Mouse (Mus musculus) gastrocnemius, postnatal 36 days (tissue): ENCODE measurements around the gene Atp2b2. TPM values are rescaled to one million over a fixed set of nuclear protein-coding genes. Genes with fewer than 3 reads are reported as not detected.

ENCODE experiments used
- DNase-seq, 2 experiments: peaks; one replicate each; pipeline ENCODE4 v3.0.0; 2022
- intact Hi-C: fragments of 180-260 bp; cut with DNase I; formaldehyde crosslinking; loops from one replicate; pipeline ENCODE4 v1.15.1; 2025
- total RNA-seq, 2 experiments: library from RNA; stranded (reverse); gene quantifications; 2 replicates each; pipeline ENCODE4 v1.2.3; 2021

Gene Atp2b2
- total RNA-seq, 2 experiments from 2014 or later: 0.13 to 0.17 TPM

DNA sequence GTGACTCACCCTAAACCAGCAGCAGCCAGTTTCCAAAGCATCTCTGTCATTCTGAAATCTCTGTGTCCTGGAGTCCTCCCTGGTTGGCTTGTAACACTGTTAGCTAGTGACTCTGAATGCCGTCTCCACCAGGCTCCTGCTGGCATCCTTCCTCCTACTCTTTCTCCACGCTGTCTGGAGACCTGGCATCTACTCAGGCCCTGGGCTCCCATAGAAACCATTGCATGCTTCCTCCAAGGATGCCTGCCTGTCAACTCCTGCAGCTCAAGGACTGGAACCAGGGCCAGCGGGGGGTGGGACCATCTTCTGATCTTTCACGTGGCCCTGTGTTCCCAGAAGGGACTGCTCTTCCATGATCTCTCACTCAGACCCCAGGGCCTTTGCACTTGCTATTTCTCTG is 231.7 kb downstream of the Atp2b2 start:
- no peak for DNase-seq
- intact Hi-C loops: no loop called here

DNA sequence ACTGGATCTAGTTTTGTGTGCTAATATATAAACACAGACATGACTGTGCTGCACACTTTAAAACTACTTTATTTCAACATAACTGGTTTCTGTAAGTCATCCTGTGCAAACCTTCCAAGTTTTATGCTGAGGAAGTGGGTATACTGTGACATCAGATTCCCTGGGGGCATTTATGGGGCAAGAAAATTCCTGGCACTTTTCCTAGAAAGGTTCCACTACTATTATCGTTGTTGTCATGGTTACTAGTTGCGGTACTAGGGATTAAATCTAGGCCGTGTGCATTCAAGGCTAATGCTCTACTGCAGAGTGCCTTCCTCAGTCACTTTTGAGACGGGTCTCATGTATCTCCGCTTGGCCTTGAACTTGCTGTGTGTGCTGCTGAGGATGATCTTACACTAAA is 236.2 kb downstream of the Atp2b2 start:
- DNase-seq: no peak
- intact Hi-C loops: no loop called here

DNA sequence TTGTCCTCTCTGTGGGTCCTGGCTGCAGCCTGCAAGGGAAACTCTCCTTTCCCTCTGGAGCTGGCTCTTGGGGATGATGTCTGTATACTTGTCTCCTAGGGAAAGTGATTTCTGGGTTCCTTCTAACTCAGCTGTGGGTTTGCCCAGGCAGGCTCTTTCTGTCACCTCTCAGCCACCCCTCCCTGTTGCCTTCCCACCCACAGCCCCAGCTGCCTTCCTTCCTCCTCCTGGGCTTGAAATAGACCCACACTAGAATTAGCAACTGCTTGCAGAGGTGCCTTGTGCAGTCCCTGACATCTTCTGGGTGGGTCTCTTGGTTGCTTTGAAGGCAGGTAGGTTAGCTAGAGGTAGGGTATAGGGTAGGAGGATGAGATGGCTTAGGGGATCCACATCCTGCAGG is 241.2 kb downstream of the Atp2b2 start:
- no peak for DNase-seq
- intact Hi-C loops: no loop called here

DNA sequence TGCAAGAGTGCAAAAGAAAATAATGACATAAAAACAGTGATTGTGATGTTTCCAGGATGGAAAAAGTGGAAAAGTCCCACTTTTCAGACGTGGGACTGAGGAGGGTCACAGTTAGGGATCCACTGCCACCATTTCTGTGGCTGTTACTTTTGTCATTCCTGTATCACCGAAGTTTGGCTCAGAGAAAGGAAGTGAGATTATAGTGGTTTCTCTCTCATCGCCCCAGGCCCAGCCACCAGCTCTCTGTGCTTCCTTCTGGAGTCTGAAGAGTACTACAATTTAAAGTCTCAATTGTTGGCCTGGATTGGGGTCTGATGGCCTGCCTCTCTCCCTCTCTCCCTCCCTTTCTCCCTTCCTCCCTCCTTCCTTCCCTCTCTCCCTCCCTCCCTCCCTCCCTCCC is 242.5 kb downstream of the Atp2b2 start:
- intact Hi-C loops: no loop called here
- DNase-seq: no peak

DNA sequence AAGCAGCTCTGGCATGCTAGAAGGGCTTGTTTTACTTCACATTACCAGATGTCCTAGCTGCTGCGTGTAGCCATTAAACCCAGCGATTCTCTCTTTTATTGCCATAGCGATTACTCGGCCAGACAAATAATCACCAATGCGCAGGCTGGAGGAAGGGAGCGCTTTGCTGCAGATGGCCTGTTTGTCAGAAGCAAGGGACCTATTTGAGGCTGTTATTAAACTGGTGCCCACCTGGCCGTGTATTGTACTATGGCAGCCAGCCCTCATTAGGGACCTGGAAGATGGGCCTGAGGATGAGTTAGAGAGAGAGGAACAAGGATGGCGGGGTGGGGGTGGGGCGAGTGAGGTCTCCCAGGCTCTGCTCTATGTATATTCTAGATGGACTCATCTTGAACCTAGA is 243.1 kb downstream of the Atp2b2 start:
- intact Hi-C loops: no loop called here

DNA sequence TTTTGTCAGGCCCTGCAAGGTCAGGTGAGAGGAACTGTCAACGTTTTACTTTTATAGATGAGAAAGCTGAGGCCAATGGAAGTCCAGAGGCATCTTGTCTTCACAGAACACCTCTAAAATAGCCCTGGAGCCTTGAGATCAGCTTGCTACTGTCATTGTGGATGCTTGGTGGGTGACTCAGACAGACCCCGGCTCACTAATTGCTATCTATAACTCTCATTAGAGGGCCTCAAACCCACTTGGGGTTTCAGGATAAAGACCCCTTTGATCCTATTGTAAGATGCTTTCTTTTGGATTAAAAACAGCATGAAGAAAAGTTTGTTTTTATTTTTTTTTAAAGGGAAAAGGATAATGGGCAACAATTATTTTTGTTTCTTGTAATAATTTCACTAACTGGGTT is 243.5 kb downstream of the Atp2b2 start:
- DNase-seq: no peak
- intact Hi-C loops: no loop called here

More for the DNA sequence above, 243.1 kb downstream of the Atp2b2 start:
- no peak for DNase-seq

DNA sequence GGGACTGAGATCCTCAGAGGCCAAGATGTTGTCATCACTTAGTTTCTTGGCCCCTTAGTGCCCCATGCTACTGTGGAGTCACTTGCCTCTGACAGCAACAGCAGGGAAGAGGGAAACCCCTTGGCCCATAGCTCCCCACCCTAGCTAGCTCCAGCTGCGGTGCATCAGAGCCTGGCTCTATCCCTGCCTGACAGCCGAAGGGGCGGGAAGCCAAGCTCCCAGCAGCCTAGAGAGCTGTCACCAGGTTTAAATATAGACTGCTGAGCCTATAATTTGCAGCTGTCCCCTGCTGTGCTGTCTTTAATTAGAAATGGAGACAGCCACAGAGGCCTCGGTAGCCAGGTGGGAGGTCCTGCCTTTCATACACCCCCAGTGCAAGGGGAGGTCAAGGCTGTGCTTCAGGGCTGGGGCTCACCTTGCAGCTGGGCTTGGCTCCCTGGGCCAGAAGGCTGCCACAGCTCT is 247.1 kb downstream of the Atp2b2 start:
- DNase-seq: peak; percentile 46 to 51
- intact Hi-C loops: no loop called here

DNA sequence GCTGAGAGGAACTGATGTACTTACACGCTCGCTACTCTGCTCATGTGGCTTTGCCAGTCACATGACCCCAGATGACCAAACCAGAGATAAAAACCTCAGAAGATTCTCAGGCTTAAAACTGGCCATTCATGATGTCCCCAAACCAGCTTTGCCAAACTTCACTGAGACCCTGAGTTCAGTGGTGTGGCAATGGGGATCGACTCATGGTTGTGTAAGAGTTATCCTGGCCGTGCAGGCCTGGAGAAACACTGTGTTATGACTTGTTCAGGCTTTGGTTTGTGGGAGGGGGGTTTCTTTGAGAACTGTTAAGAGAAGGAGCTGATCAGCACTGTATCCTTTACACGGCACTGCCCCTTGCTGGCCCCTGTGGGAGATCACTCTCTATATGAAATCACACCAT is 250.0 kb downstream of the Atp2b2 start:
- no peak for DNase-seq
- intact Hi-C loops: no loop called here

DNA sequence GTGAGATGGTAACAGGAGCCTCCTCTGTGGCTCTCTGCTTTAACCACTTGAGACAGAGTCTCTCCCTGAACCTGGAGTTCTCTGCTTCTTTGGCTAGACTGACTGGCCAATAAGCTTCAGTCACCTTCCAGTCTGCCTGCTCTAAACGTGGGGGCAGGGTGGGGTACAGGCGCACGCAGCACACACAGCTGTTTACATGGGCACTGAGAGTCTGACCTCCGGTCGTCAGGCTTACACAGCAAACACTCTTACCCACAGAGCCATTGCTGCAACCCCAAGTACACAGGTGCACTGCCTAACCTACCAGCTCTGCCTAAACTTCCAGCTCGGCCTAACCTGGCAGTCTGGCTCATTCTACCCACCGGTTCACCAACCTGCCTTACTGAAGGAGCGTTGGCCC is 251.4 kb downstream of the Atp2b2 start:
- intact Hi-C loops: no loop called here
- no peak for DNase-seq

DNA sequence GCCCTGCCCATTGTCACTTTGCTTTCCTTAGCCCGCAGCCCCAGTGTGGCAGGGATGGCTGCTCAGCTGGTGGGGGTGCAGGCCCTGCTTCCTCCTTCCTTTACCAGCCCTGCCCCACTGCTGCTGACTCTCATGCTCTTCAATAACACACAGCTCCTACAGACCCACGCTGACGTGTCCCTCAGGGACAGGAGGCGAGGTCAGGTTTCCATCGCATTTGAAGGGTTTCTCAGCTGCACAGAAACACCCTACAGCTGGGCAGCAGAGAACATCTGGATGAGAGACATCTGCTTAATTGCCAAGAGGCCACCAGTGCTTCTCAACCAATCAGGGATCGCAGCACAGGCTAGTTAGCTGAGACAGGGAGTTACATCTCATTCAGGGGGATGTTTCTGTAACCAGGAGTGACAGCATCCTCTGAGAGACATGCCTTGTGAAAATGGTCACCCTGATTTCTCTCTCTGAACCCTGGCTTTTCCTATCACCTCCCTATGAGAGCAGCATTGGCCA is 254.9 kb downstream of the Atp2b2 start:
- no peak for DNase-seq
- intact Hi-C loops: no loop called here

DNA sequence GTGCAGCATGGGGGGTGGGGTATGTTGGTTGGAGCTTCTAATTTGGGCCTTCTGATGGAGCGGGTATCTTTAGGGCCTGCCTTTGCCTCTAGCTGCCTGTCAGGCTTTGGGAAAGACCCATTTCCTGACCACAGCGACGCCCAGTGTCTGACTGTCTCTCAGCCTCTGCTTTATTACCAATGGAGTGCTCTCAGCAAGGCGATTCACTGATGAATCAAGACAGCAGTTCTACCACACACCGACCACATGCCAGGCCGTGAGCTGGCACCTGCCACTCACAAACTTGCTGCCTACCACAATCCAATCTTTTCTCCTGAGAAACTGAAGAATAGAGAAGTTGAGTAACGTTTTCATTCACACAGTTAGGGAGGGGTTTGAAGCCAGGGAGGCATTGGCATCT is 256.8 kb downstream of the Atp2b2 start:
- DNase-seq: no peak
- intact Hi-C loops: no loop called here

DNA sequence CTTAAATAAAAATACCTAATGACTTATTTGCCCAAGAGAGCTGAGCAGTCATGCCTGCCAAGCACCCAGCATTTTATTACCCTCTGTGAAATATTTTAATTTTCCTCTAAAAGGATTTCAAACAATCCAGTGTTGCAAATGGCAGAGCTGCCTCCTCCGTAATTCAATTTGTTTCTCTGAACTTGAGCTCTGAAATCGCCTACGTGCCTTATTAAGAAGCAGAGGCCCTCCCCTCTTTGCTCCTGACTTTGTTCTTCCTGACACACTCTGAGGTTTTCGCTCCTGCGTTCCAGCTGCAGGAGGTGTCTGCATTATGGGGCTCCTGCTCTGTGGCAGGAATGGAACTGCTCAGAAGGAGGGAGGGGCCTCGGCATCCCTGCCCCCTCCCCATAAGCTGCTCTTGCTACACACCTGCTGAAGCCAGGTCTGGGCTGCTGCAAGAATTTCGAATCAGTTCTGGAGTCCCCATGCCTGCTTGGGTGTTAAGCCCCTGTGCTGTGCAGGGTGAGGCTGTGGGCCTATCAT is 264.1 kb downstream of the Atp2b2 start:
- intact Hi-C loops: no loop called here
- no peak for DNase-seq

DNA sequence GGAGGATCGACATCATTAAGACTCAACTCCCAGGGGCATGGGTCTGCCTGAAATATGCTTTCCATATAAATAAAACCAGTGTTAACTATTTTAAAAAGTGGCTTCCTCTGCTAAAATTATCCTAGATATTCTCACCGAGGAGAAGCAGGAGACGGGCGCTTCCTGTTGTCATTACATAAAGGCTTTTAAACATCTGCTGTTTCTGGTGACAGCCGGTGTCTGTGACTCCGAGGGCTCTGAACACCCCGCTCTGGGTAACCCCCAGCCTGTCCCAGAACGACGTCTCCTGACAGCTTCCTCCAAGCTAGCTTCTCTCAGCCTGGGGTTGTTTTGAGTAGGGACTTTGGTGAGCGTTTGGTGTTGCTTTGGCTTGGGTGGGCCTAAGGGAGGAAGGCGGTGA is 273.6 kb downstream of the Atp2b2 start:
- intact Hi-C loops: no loop called here
- DNase-seq: no peak

DNA sequence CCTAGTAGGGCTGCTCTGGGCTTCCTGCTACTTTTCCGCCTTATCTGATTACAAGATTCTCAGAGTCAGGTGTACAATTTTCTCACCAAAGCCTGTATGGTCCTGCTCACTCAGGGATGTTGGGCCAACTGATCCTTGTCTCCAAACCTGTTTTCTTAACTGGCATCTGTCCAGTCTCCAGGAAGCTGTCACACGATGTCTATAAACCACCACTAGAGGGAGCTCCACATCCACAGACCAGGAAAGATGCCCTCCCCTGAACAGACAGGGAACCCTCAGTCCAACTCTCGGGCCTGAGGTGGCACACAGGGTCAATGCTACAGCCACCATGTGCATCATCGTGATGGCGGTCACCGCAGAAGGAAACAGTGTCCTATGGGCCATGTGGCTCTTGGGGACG is 280.8 kb downstream of the Atp2b2 start:
- DNase-seq: peak in 1 of 2 experiments; percentile 17
- intact Hi-C loops: loop anchor here (2.0 to 5.0 kb wide), 4 partner anchors 71 to 311 kb away; no protein-coding TSS in a partner anchor

DNA sequence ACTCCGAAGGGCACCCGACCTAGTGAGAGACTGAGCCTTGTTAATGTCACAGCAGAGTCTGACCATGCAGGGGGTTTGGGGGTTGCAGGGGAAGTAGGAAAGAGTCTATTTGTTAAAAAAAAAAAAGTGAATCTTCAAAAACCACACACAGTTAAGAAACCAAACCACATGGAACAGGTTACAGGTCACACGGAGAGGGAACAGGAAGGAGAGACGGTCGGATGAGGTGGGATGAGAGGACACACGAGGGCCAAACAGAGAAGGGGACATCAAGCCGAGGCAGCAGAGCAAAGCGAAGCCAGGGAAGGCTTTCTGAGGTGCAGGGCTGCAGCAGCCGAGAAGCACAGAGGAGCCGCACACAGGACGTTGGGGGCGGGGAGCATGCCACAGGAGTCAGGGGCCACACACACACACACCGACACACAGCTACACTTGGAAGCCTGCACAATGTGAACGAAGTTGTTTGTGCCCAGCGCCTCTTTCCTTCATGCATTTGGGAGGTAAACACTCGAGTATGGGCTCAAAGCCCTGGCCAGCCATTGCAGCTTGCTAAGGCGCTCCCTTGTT is 293.2 kb downstream of the Atp2b2 start:
- intact Hi-C loops: no loop called here
- no peak for DNase-seq

DNA sequence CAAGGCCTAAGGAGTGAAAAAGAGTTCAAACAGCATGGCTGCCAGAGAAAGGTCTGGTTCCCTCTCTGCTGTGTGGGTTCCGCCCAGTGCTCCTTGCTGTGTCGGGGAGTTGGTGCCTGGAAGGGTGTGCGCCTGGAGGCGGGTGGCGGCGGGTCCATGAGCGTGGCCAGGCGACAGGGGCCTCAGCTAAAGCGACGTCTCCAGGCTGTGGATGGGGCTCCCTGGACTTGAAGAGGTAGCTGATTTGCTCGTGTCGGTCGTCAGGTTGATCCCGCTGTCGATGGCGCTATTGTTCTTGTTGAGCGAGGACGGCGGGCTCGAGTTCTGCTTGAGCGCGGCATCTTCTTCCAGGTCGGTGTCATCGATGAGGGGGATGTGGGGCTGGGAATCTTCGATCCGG is 294.1 kb downstream of the Atp2b2 start:
- no peak for DNase-seq
- intact Hi-C loops: no loop called here

DNA sequence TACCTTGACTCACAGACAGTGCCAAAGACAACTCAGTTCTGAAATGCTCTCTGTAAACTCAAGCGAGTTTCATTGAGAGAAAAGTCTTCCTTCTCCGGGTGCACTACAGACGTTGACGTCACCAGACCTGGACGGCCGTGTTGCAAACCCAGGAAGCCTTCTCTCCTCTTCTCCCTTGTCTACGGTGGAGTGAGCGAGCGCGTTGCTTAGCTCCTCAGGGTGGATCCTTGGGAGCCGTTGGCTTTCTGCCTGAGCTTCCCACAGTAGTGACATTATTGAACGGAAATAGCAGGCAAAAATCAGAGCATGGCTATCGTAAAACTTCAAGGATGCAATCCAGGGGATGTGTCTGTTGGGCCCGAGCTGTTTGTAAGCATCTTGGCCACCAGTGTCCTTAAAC is 295.1 kb downstream of the Atp2b2 start:
- DNase-seq: no peak

DNA sequence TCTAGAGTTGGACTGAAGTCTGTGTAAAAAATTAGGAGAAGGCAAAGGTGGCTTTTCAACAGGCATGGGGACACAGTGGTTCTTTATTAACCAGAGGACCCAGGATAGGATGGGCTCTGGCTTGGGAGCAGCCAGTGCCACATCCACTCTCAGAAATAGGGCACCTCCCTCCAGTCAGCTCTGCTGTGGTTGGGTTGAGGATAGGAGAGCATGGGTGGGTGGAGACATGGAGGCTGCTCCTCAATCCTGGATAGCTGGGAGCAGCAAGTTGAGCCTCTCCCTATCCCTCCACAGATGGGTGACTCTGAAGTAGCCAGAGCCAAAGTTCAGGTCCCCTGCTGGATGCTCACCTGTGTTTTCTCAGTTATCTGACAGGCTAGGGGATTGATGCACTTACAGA is 297.3 kb downstream of the Atp2b2 start:
- intact Hi-C loops: no loop called here
- DNase-seq: no peak

More for the DNA sequence above, 295.1 kb downstream of the Atp2b2 start:
- intact Hi-C loops: no loop called here

DNA sequence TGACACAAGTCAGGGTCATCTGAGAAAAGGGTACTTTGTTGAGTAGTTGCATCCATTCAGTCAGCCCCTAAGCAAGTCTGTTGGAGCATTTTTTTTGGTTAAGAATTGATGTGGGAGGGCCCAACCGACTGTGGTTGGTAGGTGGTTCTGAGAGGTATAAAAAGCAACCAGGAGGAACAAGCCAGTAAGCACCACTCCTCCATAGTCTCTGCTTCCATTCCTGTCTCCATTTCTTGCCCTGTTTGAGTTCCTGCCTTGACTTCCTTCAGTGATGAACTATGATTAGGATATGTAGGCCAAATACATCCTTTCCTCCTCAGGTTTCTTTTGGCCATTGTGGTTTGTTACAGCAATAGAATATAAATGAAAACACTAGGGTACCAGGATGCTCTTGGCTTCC is 299.3 kb downstream of the Atp2b2 start:
- intact Hi-C loops: no loop called here
- no peak for DNase-seq

DNA sequence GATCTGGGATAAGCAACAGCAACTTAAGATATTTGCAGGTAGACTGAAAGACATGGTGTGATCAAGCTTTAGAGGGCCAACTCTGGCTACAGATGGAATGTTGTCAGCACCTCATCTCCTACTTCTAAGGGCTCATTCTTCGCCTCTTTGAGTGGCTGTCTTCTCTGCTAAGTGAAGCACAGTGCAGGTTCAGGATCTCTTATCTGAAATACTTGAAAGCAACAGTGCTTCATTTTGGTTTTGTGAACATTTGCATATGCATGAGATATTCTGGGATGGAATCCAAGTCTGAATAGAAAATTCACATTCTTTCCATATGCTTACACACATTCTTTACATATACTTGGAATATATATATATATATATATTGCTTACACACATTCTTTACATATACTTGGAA is 300.1 kb downstream of the Atp2b2 start:
- intact Hi-C loops: no loop called here

DNA sequence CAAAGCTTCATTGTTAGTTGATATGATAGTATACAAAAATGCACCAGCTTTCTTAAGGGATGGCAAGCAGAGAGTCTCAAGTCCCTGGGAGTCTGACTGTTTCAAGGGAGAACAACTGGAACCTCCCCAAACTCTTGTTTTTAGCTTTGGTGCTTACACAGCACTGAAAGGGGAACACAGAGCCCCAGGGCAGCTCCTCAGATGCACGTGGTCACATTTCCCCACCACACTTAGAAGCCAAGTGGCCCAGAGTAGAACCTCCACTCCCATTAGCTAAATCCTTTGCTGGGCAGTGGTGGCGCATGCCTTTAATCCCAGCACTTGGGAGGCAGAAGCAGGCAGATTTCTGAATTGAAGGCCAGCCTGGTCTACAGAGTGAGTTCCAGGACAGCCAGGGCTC is 301.0 kb downstream of the Atp2b2 start:
- intact Hi-C loops: no loop called here
- DNase-seq: no peak

More for the DNA sequence above, 300.1 kb downstream of the Atp2b2 start:
- no peak for DNase-seq
